Mouse (Mus musculus) activated CD4-positive, CD25-positive, alpha-beta regulatory T cell, adult 4 months (primary cell): Measurements from ENCODE around the gene Abhd4. TPM values are rescaled to one million over a fixed set of nuclear protein-coding genes. Genes with fewer than 3 reads are reported as not detected.
"Not testable (repeated sequence)": the region's sequence is repeated elsewhere in the genome, so short reads cannot be mapped to it uniquely, and the experiment has no call there.

Source experiments
- ATAC-seq: one replicate; pipeline ENCODE4 v1.8.0; 2017
- polyA plus RNA-seq, 2 experiments: library from polyadenylated mRNA; unstranded; fragments of 100-300 nt; shearing (Covaris generic); gene quantifications; one replicate each; pipeline ENCODE4 v1.2.1; 2017

The Abhd4 gene
- polyA plus RNA-seq, 2 experiments from 2014 or later: 16.3 to 16.9 TPM

GRCm38 (mm10) chr14:54223315-54224063 lies 30.5 kb upstream of the Abhd4 start:
- no peak for ATAC-seq

DNA sequence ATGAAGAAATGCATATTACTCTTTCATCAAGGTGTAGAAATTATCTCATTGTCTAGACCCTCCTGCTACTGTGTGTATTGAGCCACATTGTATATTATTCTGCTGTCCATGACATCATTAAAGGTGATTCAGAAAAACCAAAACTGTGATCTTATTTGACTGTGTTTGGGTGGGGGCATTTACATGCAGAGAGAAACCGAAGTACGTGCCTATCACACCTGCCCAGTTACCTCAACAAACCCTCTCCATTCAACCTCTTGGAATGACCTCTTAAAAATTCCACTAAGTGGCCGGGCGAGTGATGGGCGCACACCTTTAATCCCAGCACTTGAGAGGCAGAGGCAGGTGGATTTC lies 29.9 kb upstream of the Abhd4 start:
- ATAC-seq: no peak

- peak; percentile 8 for ATAC-seq
These were observed 29.2 kb upstream of the Abhd4 start for GRCm38 (mm10) chr14:54224484-54225467.

DNA sequence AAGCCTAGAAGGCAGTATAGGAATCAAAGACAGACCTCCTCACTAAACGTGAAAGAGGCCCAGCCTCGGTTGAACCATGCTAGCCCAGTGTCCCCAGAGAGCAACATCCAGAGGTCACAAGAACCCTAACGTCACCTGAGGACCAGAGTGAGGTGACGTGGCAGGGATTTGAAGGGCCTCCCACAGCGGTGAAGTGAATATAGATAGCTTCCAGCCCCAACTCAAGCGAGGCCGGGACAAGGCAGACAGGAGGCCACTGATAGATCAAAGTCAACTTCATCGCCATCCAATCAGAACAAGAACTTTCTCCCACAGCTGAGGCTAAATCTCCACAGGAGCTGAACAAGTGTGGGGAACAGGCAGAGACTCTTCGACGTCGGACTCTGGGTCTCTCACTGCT lies 28.3 kb upstream of the Abhd4 start:
- no peak for ATAC-seq

GRCm38 (mm10) chr14:54226911-54227811 lies 26.8 kb upstream of the Abhd4 start:
- ATAC-seq: peak; percentile 58

DNA sequence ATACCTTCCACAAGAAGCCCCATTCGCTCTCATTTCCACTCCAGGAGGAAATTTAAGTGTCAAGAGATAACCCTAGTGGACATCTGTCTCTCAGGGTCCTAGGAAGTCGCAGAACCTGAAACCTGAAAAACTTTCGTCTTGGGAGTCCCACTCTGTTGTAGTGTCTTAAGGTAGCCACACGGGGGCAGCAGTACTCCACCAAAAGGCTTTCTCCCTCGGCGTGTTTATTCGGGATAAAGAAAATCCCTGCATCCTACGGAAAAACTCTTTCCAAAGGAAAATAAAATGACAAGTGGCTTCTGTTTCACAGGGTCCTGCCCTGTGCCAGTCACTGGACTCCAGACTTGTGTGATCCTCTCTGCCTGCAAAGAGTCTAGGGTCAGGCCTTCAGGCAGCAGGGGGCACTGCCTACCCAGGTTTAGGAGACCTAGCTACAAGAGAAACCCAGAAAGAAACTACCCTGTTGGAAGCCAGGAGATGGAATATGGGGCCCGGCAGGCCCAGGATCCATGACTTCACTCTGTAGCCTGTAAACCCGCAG lies 26.0 kb upstream of the Abhd4 start:
- peak; percentile 5 for ATAC-seq

DNA sequence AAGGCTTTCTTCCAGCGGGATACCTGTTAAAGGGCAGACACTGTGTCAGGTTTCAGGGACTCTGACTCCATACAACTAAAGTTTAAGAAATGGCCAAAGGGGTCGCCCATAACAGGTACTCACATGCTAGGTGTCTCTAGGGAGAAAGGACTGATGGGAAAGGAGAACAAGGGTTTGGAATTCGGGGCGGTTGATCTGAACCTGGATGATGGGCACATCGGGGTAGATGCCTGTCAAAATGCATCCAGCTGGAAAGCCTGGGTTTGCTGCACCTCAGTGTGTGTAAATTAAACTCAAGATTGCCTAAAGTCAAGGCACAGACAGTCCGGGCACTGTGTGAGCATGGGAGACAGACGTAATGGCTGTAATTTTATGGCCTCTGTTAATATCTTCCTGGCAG lies 25.5 kb upstream of the Abhd4 start:
- no peak for ATAC-seq

- no peak for ATAC-seq
These were observed 24.9 kb upstream of the Abhd4 start for GRCm38 (mm10) chr14:54228933-54229713.

DNA sequence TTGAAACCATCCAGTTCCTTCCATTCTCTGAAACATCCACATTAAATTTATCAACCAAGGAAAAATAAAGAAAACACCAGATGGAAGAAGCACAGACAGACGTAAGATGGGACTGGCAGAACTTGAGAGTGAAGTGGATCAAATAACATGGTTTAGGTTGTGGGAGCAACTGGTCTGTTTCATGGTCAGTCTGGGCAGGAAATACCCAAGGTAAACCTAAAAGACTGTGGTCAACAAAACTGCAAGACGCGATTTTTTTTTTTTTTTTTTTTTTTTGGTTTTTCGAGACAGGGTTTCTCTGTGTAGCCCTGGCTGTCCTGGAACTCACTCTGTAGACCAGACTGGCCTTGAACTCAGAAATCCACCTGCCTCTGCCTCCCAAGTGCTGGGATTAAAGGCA lies 24.1 kb upstream of the Abhd4 start:
- ATAC-seq: not testable (repeated sequence)

GRCm38 (mm10) chr14:54230638-54231150 lies 23.3 kb upstream of the Abhd4 start:
- no peak for ATAC-seq

GRCm38 (mm10) chr14:54231176-54231956 lies 22.6 kb upstream of the Abhd4 start:
- ATAC-seq: peak; percentile 17

DNA sequence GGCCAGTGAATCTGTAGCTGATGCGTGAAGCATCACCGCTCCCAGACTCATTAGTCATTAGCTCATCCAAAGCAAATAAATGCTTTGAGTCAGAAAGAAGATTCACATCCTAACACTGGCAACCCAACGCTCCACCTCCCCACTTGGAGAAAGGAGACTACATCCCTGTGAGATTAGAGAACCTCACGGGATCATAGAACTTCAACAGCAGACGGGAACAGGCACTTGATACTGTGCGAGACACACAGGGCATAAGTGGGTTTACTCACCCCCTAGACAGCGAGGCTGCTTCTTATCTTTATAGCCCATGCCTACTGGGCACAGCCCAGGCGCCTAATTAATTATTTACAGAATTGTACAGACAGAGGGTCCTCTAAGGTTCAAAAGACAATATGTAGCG lies 21.8 kb upstream of the Abhd4 start:
- no peak for ATAC-seq

GRCm38 (mm10) chr14:54232811-54233558 lies 21.0 kb upstream of the Abhd4 start:
- ATAC-seq: peak; percentile 77

GRCm38 (mm10) chr14:54233559-54234143 lies 20.3 kb upstream of the Abhd4 start:
- no peak for ATAC-seq

GRCm38 (mm10) chr14:54234231-54235040 lies 19.6 kb upstream of the Abhd4 start:
- ATAC-seq: no peak

- no peak for ATAC-seq
These were observed 18.0 kb upstream of the Abhd4 start for GRCm38 (mm10) chr14:54235825-54236540.

DNA sequence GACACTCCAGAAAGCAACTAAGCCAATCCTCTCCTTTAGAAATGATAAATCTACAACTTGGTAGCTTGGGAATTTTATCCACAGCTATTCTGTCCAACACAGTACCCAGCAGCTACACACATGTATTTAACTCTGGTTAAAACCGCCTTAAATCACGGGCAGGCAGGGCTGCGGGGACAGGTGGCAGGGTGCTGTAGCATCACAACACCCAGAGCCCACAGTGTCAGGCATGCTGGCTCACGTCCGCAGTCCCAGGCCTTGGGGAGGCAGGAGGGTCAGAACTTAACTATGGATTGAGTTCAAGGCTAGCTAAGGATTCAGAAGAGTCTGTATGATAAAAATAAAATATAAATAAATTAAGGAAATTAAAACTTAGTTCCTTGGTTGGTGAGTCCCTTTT lies 17.1 kb upstream of the Abhd4 start:
- no peak for ATAC-seq
